Mouse (Mus musculus) heart, postnatal 36 days (tissue): ENCODE results near the gene Map1b. TPM values are rescaled to one million over a fixed set of nuclear protein-coding genes. Genes with fewer than 3 reads are reported as not detected.
A peak's percentile ranks its signal among the peaks of the same experiment; 100 is the strongest.

Experiments used
- DNase-seq, 2 experiments: peaks; one replicate each; pipeline ENCODE4 v3.0.0; 2021 to 2022
- intact Hi-C: fragments of 180-260 bp; cut with DNase I; formaldehyde crosslinking; loops from one replicate; pipeline ENCODE4 v1.15.1; 2025
- total RNA-seq, 2 experiments: library from RNA; stranded (reverse); gene quantifications; 2 replicates each; pipeline ENCODE4 v1.2.3; 2021

The Map1b gene
- total RNA-seq, 2 experiments from 2014 or later = 11.8 to 14.4 TPM

- DNase-seq = no peak
- intact Hi-C loops = loop anchor here (5.0 to 10.0 kb wide), 3 partner anchors 34 to 229 kb away; no protein-coding TSS in a partner anchor
These were observed 138.1 kb downstream of the Map1b start for GRCm38 (mm10) chr13:99378223-99378622.

- no peak for DNase-seq
- intact Hi-C loops = loop anchor here (5.0 to 10.0 kb wide), 3 partner anchors 35 to 230 kb away; no protein-coding TSS in a partner anchor
These were observed 139.3 kb downstream of the Map1b start for GRCm38 (mm10) chr13:99377055-99377454.

DNA sequence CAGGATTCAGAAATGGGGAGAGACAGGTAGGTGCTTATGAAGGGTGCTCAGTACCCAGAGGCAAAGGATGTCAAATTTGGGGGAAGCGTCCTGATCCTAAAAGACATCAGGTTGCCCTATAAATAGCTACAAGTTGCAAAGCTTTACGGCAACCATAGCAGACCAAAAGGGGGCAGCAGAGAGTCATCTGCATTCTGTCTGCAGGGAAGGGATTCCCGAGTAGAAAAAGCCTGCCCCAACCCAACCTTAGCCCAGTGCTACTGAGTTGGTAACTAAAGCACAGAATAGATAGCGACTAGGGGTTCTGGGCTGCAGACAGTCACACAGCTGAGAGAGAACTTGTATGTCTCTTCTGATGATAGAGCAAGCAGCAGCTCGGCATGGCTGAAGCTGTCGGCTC is 140.8 kb downstream of the Map1b start:
- peak; percentile 82 to 86 for DNase-seq
- intact Hi-C loops = loop anchor here (1.0 to 10.0 kb wide), 6 partner anchors 37 to 463 kb away; no protein-coding TSS in a partner anchor

GRCm38 (mm10) chr13:99374191-99374590 is 142.1 kb downstream of the Map1b start:
- DNase-seq = no peak
- intact Hi-C loops = loop anchor here (2.0 to 10.0 kb wide), 3 partner anchors 47 to 465 kb away; no protein-coding TSS in a partner anchor

GRCm38 (mm10) chr13:99373684-99374083 is 142.7 kb downstream of the Map1b start:
- intact Hi-C loops = loop anchor here (2.0 to 10.0 kb wide), 3 partner anchors 47 to 465 kb away; no protein-coding TSS in a partner anchor
- no peak for DNase-seq

Other genes with a start within 250 kb of the Map1b start
- gene Ptcd2, start 171.8 kb downstream of the Map1b start, total RNA-seq = 10 to 100 TPM; 47.0 to 49.2 TPM
- gene Mrps27, start 171.8 kb downstream of the Map1b start, total RNA-seq = 10 to 100 TPM; 48.2 to 48.8 TPM